Mouse (Mus musculus): ENCODE data around the gene Fkbpl.

The Fkbpl gene

DNA sequence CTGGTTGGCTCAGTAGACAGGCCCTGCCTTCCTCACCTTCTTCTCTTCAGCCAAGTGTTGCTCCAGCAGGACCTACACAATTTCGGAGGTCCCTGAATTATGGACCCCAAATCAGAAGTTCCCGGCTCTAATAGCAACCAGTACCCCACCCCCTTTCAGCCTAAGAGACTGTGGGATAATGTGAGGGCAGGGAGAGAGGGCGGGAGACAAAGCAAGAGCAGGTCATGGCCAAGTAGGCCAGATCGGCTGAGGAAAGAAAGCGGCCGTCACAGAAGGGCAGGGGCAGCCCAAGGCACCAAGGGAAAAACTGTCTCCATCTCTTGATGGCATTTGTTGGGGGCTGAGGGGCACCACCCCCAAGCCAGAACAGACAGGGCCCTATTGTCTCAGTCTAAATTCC lies 28.7 kb upstream of the Fkbpl start, which contains the start of gene Egfl8:
Egfl8 (minus strand) TSS at position 101 of the 400 bp plus-strand sequence.
- Histone ChIP-seq H3K36me3 (ENCODE audit: control insufficient read depth, insufficient read depth, low read length, poor library complexity, severe bottlenecking) (peaks cover 2% of the 10 kb centered on the region; the same call in 1 of the 2 replicates), H3K27me3 (ENCODE audit: control insufficient read depth, insufficient read depth, low read length, poor library complexity, severe bottlenecking) (no peaks in the 10 kb centered on the region)
- DNase-seq (ENCODE audit: low read depth, low spot score), result no peak

- H3K27me3 ChIP-seq (ENCODE audit: control insufficient read depth, insufficient read depth, low read length, poor library complexity, severe bottlenecking), result no peaks in the 10 kb centered on the region
- H3K36me3 ChIP-seq (ENCODE audit: control insufficient read depth, insufficient read depth, low read length, poor library complexity, severe bottlenecking), result no peaks in the 10 kb centered on the region; the same call in 1 of the 2 replicates
- peak; percentile 90 for DNase-seq (ENCODE audit: low read depth, low spot score)
Observed at GRCm38 (mm10) chr17:34618999-34619398, 25.6 kb upstream of the Fkbpl start.

DNA sequence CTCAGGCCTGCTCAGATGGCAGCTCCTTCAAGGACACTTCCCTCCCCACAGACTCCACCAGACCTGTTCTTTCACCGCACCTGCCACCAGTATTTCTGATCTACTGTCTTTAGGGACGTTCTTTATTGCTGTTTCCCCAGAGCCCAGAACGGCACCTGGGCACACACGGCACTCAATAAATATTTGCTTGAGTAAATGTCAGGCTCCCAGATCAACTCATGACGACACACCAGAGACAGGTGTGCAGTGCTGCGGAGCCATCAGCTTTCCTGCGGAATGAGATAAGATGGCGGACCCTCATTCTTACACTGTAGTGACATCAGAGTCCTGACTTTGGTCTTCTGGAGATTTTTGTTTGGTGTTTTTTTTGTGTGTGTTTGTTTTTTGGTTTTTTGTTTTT lies 23.6 kb upstream of the Fkbpl start:
- Histone ChIP-seq H3K36me3 (ENCODE audit: control insufficient read depth, insufficient read depth, low read length, poor library complexity, severe bottlenecking) (no peaks in the 10 kb centered on the region), H3K27me3 (ENCODE audit: control insufficient read depth, insufficient read depth, low read length, poor library complexity, severe bottlenecking) (no peaks in the 10 kb centered on the region)
- no peak for DNase-seq (ENCODE audit: low read depth, low spot score)

GRCm38 (mm10) chr17:34623161-34623560 lies 21.4 kb upstream of the Fkbpl start:
- Histone ChIP-seq H3K27me3 (ENCODE audit: control insufficient read depth, insufficient read depth, low read length, poor library complexity, severe bottlenecking) (no peaks in the 10 kb centered on the region), H3K36me3 (ENCODE audit: control insufficient read depth, insufficient read depth, low read length, poor library complexity, severe bottlenecking) (no peaks in the 10 kb centered on the region)
- DNase-seq (ENCODE audit: low read depth, low spot score), result no peak

- no peak for DNase-seq (ENCODE audit: low read depth, low spot score)
- H3K27me3 ChIP-seq (ENCODE audit: control insufficient read depth, insufficient read depth, low read length, poor library complexity, severe bottlenecking), result no peaks in the 10 kb centered on the region
- H3K36me3 ChIP-seq (ENCODE audit: control insufficient read depth, insufficient read depth, low read length, poor library complexity, severe bottlenecking), result no peaks in the 10 kb centered on the region
Observed at GRCm38 (mm10) chr17:34624981-34625380, 19.6 kb upstream of the Fkbpl start.

GRCm38 (mm10) chr17:34626062-34626772 lies 18.3 kb upstream of the Fkbpl start:
- no peak for DNase-seq (ENCODE audit: low read depth, low spot score)
- Histone ChIP-seq H3K27me3 (ENCODE audit: control insufficient read depth, insufficient read depth, low read length, poor library complexity, severe bottlenecking) (no peaks in the 10 kb centered on the region; the same call in 1 of the 2 replicates), H3K36me3 (ENCODE audit: control insufficient read depth, insufficient read depth, low read length, poor library complexity, severe bottlenecking) (no peaks in the 10 kb centered on the region)

DNA sequence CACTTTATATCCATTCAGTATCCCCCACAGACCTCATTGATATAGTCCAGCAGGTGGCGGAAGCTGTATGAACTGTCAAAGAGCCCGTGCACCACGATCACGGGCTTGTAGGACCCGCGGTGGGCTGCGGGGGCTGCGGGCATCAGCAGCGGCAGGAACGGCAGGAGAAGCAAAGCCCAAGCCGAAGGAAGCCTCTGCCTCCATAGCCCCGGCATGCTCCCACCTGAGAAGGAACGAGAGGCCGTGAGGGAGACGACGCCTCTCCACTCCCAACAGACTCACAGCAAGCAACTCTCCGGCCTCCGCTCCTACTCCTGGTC lies 17.8 kb upstream of the Fkbpl start:
- H3K27me3 ChIP-seq (ENCODE audit: control insufficient read depth, insufficient read depth, low read length, poor library complexity, severe bottlenecking), result no peaks in the 10 kb centered on the region; the same call in 1 of the 2 replicates
- peak; percentile 65 for DNase-seq (ENCODE audit: low read depth, low spot score)

GRCm38 (mm10) chr17:34627093-34627942 lies 17.2 kb upstream of the Fkbpl start:
- H3K36me3 ChIP-seq (ENCODE audit: control insufficient read depth, insufficient read depth, low read length, poor library complexity, severe bottlenecking), result no peaks in the 10 kb centered on the region
- peak; percentile 72 for DNase-seq (ENCODE audit: low read depth, low spot score)
- no peaks in the 10 kb centered on the region; the same call in 1 of the 2 replicates for H3K27me3 ChIP-seq (ENCODE audit: control insufficient read depth, insufficient read depth, low read length, poor library complexity, severe bottlenecking)

More for the DNA sequence above, 17.8 kb upstream of the Fkbpl start:
- H3K36me3 ChIP-seq (ENCODE audit: control insufficient read depth, insufficient read depth, low read length, poor library complexity, severe bottlenecking), result no peaks in the 10 kb centered on the region

- H3K27me3 ChIP-seq (ENCODE audit: control insufficient read depth, insufficient read depth, low read length, poor library complexity, severe bottlenecking), result no peaks in the 10 kb centered on the region; the same call in 1 of the 2 replicates
- no peaks in the 10 kb centered on the region for H3K36me3 ChIP-seq (ENCODE audit: control insufficient read depth, insufficient read depth, low read length, poor library complexity, severe bottlenecking)
- DNase-seq (ENCODE audit: low read depth, low spot score), result no peak
Observed at GRCm38 (mm10) chr17:34627943-34628643, 16.5 kb upstream of the Fkbpl start, which contains the start of gene Ppt2. Gene Ppt2, minus strand, starts transcription at chr17:34628510.

- Histone ChIP-seq H3K36me3 (ENCODE audit: control insufficient read depth, insufficient read depth, low read length, poor library complexity, severe bottlenecking) (no peaks in the 10 kb centered on the region), H3K27me3 (ENCODE audit: control insufficient read depth, insufficient read depth, low read length, poor library complexity, severe bottlenecking) (no peaks in the 10 kb centered on the region; the same call in 1 of the 2 replicates)
- DNase-seq (ENCODE audit: low read depth, low spot score), result no peak
Observed at GRCm38 (mm10) chr17:34628644-34628967, 16.0 kb upstream of the Fkbpl start.

DNA sequence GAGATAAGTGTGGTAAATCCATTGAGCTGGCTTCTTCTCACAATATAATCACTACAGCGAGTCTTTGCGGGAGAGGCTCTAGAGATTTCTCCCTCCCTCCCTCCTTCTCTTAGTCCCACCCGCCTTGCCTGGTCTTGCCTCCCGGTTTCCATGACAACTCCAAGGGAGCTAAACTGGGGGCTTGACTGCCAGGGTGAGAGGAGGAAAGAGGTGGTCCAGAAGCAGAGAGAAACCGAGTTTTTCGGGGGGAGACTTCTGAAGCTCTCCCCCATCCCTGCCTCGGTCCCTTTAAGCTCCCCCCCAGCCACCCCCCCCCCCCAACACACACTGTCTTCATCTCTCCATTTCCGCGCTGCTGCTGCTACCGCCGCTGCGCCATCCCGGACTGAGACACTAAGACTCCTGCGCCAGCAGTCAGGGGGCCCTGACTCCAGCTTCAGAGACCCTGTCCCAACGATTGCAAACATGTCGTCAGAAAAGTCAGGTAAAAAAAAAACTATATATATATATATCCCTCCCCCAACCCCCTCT lies 15.3 kb upstream of the Fkbpl start, which contains the start of gene Prrt1:
Prrt1 (plus strand) TSS at position 313 of the 531 bp plus-strand sequence.
- no peak for DNase-seq (ENCODE audit: low read depth, low spot score)
- no peaks in the 10 kb centered on the region; the same call in 1 of the 2 replicates for H3K27me3 ChIP-seq (ENCODE audit: control insufficient read depth, insufficient read depth, low read length, poor library complexity, severe bottlenecking)

DNA sequence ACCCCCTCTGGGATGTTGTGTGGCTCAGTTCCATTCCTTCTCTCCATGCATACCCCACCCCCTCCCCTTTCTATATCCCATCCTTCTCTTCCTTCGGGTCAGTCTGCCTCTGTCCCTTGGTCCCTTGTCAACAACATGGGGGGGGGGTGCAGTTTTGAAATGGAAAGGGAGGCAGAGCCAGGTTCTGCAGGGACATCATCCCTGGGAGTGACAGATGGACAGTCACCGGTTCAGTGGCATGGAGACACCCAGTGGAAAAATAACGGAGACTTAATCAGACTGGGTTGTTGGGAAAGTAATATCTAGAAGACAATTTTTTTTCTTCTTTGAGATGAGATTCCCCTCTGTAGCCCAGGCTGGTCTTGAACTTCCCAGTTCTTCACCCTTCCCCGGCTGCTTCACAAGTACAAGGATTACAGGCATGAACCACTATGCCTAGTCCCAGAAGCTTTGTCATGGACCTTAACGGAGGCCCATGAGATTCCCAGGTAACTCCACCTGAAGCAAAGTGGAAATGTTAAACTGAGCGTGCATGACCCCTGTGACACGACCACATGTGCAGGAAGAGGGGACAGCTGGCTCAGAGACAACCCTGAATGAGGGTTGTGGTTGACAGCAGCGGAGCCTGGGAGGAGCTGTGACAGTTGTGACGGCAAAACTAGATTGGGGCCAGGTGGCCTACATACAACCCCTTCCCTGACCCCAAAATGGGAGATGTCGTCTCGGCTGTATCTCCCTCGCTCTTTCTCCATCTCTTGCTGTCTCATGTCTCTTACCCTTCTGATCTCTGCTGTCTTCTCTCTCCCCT lies 14.6 kb upstream of the Fkbpl start:
- no peaks in the 10 kb centered on the region; the same call in 1 of the 2 replicates for H3K27me3 ChIP-seq (ENCODE audit: control insufficient read depth, insufficient read depth, low read length, poor library complexity, severe bottlenecking)
- H3K36me3 ChIP-seq (ENCODE audit: control insufficient read depth, insufficient read depth, low read length, poor library complexity, severe bottlenecking), result no peaks in the 10 kb centered on the region
- peak; percentile 47 for DNase-seq (ENCODE audit: low read depth, low spot score)

More for the DNA sequence above, 15.3 kb upstream of the Fkbpl start, which contains the start of gene Prrt1:
- H3K36me3 ChIP-seq (ENCODE audit: control insufficient read depth, insufficient read depth, low read length, poor library complexity, severe bottlenecking), result no peaks in the 10 kb centered on the region

DNA sequence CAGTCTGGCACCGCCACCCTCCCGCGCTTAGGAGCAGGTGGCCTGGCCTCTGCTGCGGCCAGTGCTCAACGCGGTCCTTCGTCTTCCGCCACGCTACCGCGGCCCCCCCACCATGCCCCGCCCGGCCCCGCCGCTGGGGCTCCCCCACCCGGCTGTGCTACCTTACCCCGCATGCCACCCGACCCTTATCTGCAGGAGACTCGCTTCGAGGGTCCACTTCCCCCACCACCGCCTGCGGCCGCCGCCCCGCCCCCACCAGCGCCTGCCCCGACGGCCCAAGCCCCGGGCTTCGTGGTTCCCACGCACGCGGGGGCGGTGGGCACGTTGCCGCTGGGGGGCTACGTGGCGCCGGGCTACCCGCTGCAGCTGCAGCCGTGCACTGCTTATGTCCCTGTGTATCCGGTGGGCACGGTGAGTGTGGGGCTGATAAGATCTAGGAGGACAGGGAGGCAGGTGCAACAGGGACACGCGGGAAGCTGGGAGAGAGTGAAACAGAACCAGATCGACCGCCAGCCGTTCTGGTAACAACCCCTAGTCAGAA lies 13.7 kb upstream of the Fkbpl start:
- H3K36me3 ChIP-seq (ENCODE audit: control insufficient read depth, insufficient read depth, low read length, poor library complexity, severe bottlenecking), result no peaks in the 10 kb centered on the region
- H3K27me3 ChIP-seq (ENCODE audit: control insufficient read depth, insufficient read depth, low read length, poor library complexity, severe bottlenecking), result no peaks in the 10 kb centered on the region; the same call in 1 of the 2 replicates
- peak; percentile 35 for DNase-seq (ENCODE audit: low read depth, low spot score)
